Mouse (Mus musculus) lung, postnatal 0 days (tissue): ENCODE data around the gene Krt8.

ENCODE experiments used
- CTCF ChIP-seq: IDR thresholded peaks from 2 replicates; pipeline ENCODE4 v1.5.1; 2016; ENCODE audit warnings: antibody characterized with exemption, mild to moderate bottlenecking
- EP300 ChIP-seq: IDR thresholded peaks from 2 replicates; pipeline ENCODE4 v1.6.1; 2016; ENCODE audit warnings: antibody characterized with exemption, mild to moderate bottlenecking, control low read depth

DNA sequence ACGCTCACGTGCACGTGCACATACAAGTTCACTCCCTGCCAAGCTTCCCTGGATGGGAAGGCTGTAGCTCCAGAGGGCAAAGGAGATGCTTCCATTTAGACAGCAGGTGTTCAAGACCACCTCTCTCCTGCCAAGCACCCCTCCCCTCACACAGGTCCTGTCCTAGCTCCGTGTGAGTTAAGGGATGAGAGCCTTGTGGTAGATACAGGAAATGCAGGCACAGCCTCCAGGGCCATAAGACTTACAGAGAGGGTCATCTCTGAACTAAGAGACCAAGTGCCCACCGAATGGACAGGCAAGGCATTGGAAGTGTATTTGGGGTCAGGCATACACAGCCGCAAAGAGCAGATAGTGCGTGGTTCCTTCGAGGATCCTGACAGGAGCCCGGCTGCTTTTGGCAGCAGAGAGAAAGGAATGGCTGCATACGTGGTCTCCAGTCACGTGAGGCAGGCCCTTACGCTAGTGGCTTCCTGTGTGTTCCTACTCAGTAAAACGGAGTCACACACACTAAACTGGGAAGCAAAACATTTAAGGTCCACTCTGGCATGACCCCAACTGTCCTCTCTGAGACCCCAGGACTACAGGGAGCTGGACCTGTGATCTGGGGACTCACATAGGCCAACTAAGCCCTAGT is 20.9 kb downstream of the Krt8 start:
- TF ChIP-seq CTCF, result peak; percentile 42; the same call in 1 of the 2 replicates
- TF ChIP-seq EP300, result no peak
